Mouse (Mus musculus): ENCODE data around the gene Efcab6. TPM values are rescaled to one million over a fixed set of nuclear protein-coding genes. Genes with fewer than 3 reads are reported as not detected.
"Not testable (repeated sequence)": the region's sequence is repeated elsewhere in the genome, so short reads cannot be mapped to it uniquely, and the experiment has no call there.

Efcab6 gene
- total RNA-seq (2021) = not detected

- no peak for DNase-seq (ENCODE audit: low spot score)
- intact Hi-C loops (cut with DNase I) = loop anchor here (10.0 kb wide), 1 partner anchor 430 kb away; no protein-coding TSS in a partner anchor
Observed at GRCm38 (mm10) chr15:84065140-84065539, at the start of gene Efcab6. Gene Efcab6 (minus strand): TSS chr15:84065379.

DNA sequence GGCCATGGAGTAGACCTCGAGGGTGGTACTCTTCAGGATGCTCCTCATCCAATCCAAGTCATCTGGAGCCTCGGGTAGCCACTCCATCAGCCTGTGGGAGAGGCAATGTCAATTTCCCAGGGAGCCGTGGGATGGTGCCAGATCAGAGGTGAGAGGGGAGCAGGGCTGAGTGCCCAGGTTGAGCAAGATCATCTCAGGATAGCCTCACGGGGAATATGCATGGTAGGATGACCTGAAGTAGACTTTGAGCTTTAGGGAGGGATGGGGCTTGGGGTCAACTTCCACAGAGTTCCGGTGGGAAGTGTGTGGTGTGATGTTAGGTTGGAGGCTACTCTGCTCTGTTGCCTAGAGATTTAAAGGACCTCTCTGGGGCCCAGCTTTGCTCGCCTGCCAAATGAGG lies 48.7 kb upstream of the Efcab6 start:
- no peak for DNase-seq (ENCODE audit: low spot score)
- intact Hi-C loops (cut with DNase I) = no loop called here

GRCm38 (mm10) chr15:84108899-84109298 lies 43.7 kb upstream of the Efcab6 start:
- DNase-seq (ENCODE audit: low spot score) = no peak
- intact Hi-C loops (cut with DNase I) = no loop called here

DNA sequence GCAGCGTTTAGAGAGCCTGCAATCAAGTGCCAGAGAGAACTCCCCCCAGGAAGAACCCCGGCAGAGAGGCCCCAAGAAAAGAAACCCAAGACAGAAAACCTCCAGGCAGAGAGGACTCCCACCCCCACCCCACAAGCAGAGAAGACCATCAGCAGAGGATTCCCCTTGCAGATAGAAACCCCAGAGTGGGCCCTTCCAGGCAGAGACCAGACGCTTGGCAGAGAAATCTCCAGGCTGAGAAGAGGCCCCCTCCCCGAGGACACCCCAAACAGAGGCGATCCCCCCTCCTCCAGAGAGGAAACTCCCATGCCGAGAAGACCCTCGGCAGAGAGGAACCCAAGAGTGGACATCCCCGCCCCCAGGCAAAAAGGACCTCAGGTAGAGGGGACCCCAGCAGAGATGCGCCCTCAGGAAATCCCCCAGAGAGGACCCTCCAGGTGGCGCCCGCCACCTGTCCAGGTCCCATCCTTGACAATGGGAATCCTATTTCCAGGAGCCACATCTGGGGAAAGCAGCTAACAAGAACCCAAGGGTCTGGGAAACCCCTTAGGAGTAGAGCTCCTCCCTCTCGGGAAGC lies 40.8 kb upstream of the Efcab6 start:
- intact Hi-C loops (cut with DNase I) = no loop called here
- DNase-seq (ENCODE audit: low spot score) = no peak

DNA sequence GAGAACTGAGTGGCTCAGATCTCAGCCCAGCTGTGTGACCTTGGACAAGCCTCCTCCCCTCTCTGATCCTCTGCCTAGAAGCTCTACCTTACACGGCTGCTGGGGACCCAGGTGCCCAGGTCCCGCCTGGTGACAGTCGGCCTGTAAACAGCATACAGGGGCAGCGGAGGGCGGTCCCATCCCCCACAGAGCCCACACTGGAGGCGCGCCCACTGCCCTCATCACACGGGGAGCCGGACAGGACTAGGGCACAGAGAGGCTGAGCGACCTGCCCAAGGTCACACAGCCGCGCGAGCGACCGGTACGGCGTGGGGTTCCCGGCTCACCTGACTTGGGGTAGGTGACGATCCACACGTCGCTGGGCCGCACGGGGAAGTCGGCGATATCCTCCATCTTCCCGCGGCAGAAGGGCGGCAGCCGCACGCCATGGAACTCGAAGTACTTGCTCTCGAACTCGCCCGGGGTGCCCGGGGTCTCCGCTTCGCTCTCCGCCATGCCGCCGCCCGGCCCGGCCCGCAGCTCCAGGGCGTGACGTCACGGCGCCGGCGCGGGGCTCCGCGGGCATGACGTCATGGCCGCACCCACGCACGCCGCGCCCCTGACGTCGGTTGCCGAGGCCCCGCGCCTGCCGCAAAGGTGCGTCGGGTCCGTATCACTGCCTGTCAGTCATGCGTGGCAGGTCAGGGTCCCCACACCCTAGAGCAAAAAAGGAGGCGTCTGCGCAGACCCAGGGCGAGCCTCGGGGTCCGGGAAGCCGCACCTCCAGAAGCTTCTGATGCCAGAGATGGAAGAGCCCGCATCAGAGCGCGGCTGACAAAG lies 40.1 kb upstream of the Efcab6 start, which contains the start of gene Sult4a1:
Gene Sult4a1, minus strand, starts transcription at position 650 of the 819 bp plus-strand sequence.
- intact Hi-C loops (cut with DNase I) = no loop called here
- no peak for DNase-seq (ENCODE audit: low spot score)

DNA sequence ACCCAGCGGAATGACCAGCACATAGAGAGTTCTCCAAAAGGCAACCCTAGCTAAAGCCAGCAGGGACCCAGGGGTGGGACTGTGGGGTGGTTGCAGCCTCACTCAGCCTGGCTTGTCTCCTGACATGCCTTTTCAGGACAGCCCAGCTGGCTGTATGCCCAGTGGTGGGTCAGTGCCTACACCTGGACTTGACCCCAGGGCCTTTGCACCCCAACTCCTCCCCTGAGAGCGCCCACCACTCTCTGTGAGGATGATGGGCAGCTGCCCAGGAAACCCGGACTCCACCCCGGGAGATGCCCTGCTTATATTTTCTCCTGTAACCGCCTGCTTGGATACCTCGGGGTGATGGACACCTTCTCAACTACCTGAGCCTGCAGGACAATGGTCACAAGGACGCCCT lies 39.4 kb upstream of the Efcab6 start:
- intact Hi-C loops (cut with DNase I) = no loop called here
- DNase-seq (ENCODE audit: low spot score) = no peak

DNA sequence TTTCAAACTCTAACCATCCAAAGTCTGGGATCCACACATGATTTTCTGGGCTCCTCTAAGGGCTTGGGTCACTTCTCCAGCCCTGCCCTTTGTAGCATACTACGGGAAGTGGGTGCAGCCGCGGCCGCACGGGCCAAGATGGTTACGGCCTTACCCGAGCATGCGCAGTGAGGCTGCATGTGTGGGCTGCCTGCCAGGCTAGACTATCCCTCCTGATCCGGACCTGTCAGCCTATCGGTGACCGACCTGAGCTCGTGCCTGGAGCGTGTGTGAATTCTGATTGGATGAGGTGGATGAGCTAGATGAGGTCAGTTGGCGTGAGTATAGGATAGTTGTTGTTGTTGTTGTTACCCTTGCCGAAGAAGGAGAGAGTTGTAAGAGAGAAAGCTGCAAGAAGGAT lies 32.4 kb upstream of the Efcab6 start:
- intact Hi-C loops (cut with DNase I) = not testable (repeated sequence)

GRCm38 (mm10) chr15:84096051-84096450 lies 30.9 kb upstream of the Efcab6 start:
- no peak for DNase-seq (ENCODE audit: low spot score)

More for the DNA sequence above, 32.4 kb upstream of the Efcab6 start:
- DNase-seq (ENCODE audit: low spot score) = not testable (repeated sequence)

GRCm38 (mm10) chr15:84094921-84095320 lies 29.7 kb upstream of the Efcab6 start:
- DNase-seq (ENCODE audit: low spot score) = no peak
- intact Hi-C loops (cut with DNase I) = no loop called here

More at GRCm38 (mm10) chr15:84096051-84096450, 30.9 kb upstream of the Efcab6 start:
- intact Hi-C loops (cut with DNase I) = no loop called here

DNA sequence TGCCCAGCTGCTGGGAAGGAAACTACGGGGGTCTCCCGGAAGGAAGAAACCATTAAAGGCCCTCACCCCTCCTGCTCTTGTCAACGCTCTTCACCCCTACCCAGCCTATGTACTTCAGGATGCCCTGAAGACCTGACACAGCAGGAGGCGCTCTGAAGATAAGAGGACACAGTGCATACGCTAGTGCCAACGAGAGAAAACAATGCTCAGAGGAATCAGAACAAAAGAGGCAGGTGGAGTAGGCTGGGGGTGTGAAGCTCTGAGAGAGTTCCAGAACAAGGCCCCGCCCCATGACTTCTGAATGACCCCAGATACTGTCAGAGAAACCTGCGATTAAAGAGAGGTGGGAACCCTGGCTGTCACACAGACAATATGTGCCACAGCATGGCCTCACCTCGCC lies 21.6 kb upstream of the Efcab6 start:
- intact Hi-C loops (cut with DNase I) = no loop called here
- DNase-seq (ENCODE audit: low spot score) = no peak

GRCm38 (mm10) chr15:84086364-84086763 lies 21.2 kb upstream of the Efcab6 start:
- intact Hi-C loops (cut with DNase I) = no loop called here

DNA sequence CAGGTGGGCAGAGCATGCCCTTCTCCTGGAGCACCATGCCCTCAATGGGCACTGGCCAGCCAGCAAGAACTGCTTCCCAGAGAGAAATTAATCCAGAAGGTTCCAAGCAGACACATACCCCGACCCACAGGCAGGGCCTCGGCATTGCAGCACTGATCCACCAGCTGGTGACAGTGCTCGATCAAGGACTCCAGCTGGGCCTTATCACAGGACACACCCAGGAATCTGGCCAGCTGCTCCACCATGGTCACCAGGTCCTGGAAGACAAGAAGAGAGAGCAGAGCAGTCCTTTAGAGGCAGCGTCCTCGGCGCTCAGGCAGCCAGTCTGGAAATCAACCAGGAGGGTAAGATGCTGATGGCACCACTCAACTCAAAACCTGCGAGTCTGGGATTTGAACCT lies 14.9 kb upstream of the Efcab6 start:
- no peak for DNase-seq (ENCODE audit: low spot score)
- intact Hi-C loops (cut with DNase I) = no loop called here

More at GRCm38 (mm10) chr15:84086364-84086763, 21.2 kb upstream of the Efcab6 start:
- DNase-seq (ENCODE audit: low spot score) = no peak

- intact Hi-C loops (cut with DNase I) = no loop called here
- no peak for DNase-seq (ENCODE audit: low spot score)
Observed at GRCm38 (mm10) chr15:84079519-84079918, 14.3 kb upstream of the Efcab6 start.

DNA sequence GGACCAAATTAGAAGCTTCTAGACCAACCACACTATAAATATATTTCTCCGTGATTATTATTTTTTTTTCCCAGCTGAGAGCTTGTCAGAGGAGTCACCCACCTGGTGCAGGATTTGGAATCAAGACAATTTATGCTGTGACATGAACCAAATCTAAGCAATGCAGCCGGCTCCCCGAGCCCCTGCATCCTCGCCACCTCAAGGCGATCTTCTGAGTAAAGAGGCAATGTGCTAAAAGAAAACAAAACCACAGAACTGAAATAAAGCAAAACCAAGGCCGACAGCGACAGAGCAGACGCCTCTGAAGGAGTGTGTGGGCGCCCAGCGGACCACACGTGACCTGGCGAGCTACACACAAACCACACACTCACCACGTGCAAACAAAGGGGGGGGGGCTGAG lies 13.5 kb upstream of the Efcab6 start:
- no peak for DNase-seq (ENCODE audit: low spot score)

GRCm38 (mm10) chr15:84077151-84077550 lies 12.0 kb upstream of the Efcab6 start:
- DNase-seq (ENCODE audit: low spot score) = no peak
- intact Hi-C loops (cut with DNase I) = no loop called here

More for the DNA sequence above, 13.5 kb upstream of the Efcab6 start:
- intact Hi-C loops (cut with DNase I) = no loop called here

DNA sequence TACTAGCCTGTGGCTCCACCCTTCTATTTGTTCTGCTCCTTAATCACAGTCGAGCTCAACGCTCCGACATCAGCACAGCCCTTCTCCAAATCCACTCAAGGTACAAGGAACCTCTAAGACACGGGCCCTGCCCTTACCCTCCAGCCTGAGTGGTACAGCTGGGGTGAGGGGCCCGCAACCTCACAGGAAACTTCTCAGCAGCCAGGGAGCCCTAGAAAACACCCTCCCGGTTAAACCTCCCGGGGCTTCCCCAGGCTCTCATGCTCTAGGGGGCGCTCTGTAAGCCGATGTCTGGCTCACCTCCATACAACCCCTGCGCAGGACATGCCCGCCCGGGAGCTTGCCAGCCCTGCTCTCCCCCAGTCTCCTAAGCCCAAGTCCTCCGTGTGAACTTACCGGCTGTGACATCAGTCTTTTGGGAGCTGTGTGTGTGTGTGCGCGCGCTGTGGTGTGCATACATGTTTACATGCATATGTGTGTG lies 9.6 kb upstream of the Efcab6 start:
- intact Hi-C loops (cut with DNase I) = loop anchor here (1.0 to 5.0 kb wide), 3 partner anchors 93 to 557 kb away; partner anchors contain the start of gene Pnpla3
- no peak for DNase-seq (ENCODE audit: low spot score)

- no peak for DNase-seq (ENCODE audit: low spot score)
- intact Hi-C loops (cut with DNase I) = loop anchor here (1.0 to 5.0 kb wide), 3 partner anchors 93 to 557 kb away; partner anchors contain the start of gene Pnpla3
Observed at GRCm38 (mm10) chr15:84073911-84074704, 8.9 kb upstream of the Efcab6 start.

- intact Hi-C loops (cut with DNase I) = loop anchor here (5.0 kb wide), 1 partner anchor 94 kb away; the partner anchor contains the start of gene Pnpla3
- DNase-seq (ENCODE audit: low spot score) = no peak
Observed at GRCm38 (mm10) chr15:84073058-84073457, 7.9 kb upstream of the Efcab6 start.

DNA sequence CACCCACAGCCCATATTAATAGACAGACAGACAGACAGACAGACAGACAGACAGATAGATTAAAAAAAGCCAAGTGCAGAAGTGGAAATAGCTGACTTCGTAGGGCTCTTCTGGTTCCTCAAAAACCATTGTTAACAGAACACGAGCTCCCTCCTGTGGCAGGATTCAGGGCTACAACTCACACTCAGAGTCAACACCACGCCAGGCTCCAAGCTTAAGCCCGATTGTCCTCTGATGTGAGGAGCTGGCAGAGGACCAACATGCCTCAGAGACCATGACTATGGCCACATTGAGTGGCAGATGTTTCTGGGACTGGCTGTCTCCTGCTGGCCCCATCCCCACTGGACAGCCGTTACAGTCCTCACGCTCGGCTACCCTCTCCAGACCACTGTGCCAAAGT lies 7.0 kb upstream of the Efcab6 start:
- no peak for DNase-seq (ENCODE audit: low spot score)

GRCm38 (mm10) chr15:84070116-84070676 lies 5.0 kb upstream of the Efcab6 start:
- no peak for DNase-seq (ENCODE audit: low spot score)
- intact Hi-C loops (cut with DNase I) = loop anchor here (5.0 kb wide), 1 partner anchor 97 kb away; the partner anchor contains the start of gene Pnpla3

More for the DNA sequence above, 7.0 kb upstream of the Efcab6 start:
- intact Hi-C loops (cut with DNase I) = loop anchor here (5.0 kb wide), 1 partner anchor 95 kb away; the partner anchor contains the start of gene Pnpla3

All from heart, postnatal 25 days (tissue).